Mouse (Mus musculus) mouse embryonic stem cell (cell line): ENCODE results near the gene Ptpn1.

Experiments
- in situ Hi-C, 2 experiments: fragments of 300-500 bp; cut with MboI; formaldehyde crosslinking; loops; 1 replicate in 1 of 2; 3 replicates in 1 of 2; pipeline ENCODE4 v1.14.3; 2019 to 2020; ENCODE audit warnings: low sequenced_read_pairs in 2 of 2, low pct_unique_long_range_greater_than_20kb in 1 of 2, mixed read lengths in 1 of 2; ENCODE audit not compliant: unreplicated experiment in 1 of 2

Gene Ptpn1

GRCm38 (mm10) chr2:167940636-167941035, 8.8 kb downstream of the Ptpn1 start:
- in situ Hi-C loops: no loop called here

GRCm38 (mm10) chr2:167941320-167941719, 9.5 kb downstream of the Ptpn1 start:
- in situ Hi-C loops: no loop called here

GRCm38 (mm10) chr2:167941745-167942176, 9.9 kb downstream of the Ptpn1 start:
- in situ Hi-C loops: no loop called here

- in situ Hi-C loops: no loop called here
Measured at GRCm38 (mm10) chr2:167942199-167942925, 10.5 kb downstream of the Ptpn1 start.

- in situ Hi-C loops: no loop called here
Measured at GRCm38 (mm10) chr2:167942926-167943633, 11.2 kb downstream of the Ptpn1 start.

- in situ Hi-C loops: no loop called here
Measured at GRCm38 (mm10) chr2:167944193-167944592, 12.3 kb downstream of the Ptpn1 start.

- in situ Hi-C loops: no loop called here
Measured at GRCm38 (mm10) chr2:167945451-167945850, 13.6 kb downstream of the Ptpn1 start.

GRCm38 (mm10) chr2:167947251-167947650, 15.4 kb downstream of the Ptpn1 start:
- in situ Hi-C loops: no loop called here

GRCm38 (mm10) chr2:167948047-167948446, 16.2 kb downstream of the Ptpn1 start:
- in situ Hi-C loops: no loop called here

- in situ Hi-C loops: no loop called here
Measured at GRCm38 (mm10) chr2:167948557-167948956, 16.7 kb downstream of the Ptpn1 start.

- in situ Hi-C loops: no loop called here
Measured at GRCm38 (mm10) chr2:167949250-167949649, 17.4 kb downstream of the Ptpn1 start.

GRCm38 (mm10) chr2:167949808-167950207, 18.0 kb downstream of the Ptpn1 start:
- in situ Hi-C loops: no loop called here

GRCm38 (mm10) chr2:167950681-167951080, 18.8 kb downstream of the Ptpn1 start:
- in situ Hi-C loops: no loop called here

- in situ Hi-C loops: no loop called here
Measured at GRCm38 (mm10) chr2:167951301-167952211, 19.7 kb downstream of the Ptpn1 start.

GRCm38 (mm10) chr2:167953819-167954218, 22.0 kb downstream of the Ptpn1 start:
- in situ Hi-C loops: no loop called here

- in situ Hi-C loops: no loop called here
Measured at GRCm38 (mm10) chr2:167954928-167955327, 23.1 kb downstream of the Ptpn1 start.

- in situ Hi-C loops: no loop called here
Measured at GRCm38 (mm10) chr2:167957539-167957938, 25.7 kb downstream of the Ptpn1 start.

- in situ Hi-C loops: no loop called here
Measured at GRCm38 (mm10) chr2:167958082-167958788, 26.4 kb downstream of the Ptpn1 start.
